Mouse (Mus musculus): ENCODE data around the gene Nfe2l1.

GRCm38 (mm10) chr11:96813455-96813854, 16.3 kb downstream of the Nfe2l1 start:
- TF ChIP-seq CTCF (conservative IDR thresholded peaks at IDR 0.05; ENCODE audit: insufficient read depth, insufficient read length, low read depth, low read length), result no peak
- TF ChIP-seq POLR2A (IDR thresholded peaks at IDR 0.05; ENCODE audit: low read depth, low read length), result no peak

Measured in kidney, adult 2 months (tissue).